Comparison of ENCODE assay signal across 12 mouse cellular contexts in genomic region chr17:56401051-56401521, GRCm38 (mm10).
DNase-seq lines count a peak whose midpoint lies in the region; ATAC-seq lines count a peak whose summit lies in the region.
"Had no signal": no experiment of that assay in that cellular context is flagged by ENCODE, and none has a peak within 500 bp of the region (broad histone marks: within the 10 kb centered on the region; RNA-seq: fewer than 3 reads in every experiment).

No protein-coding gene starts in this region.

- H3K9me3 ChIP-seq in heart, embryonic 11.5 days (replicated peaks; ENCODE audit: control insufficient read depth, low read length), result no peaks in the 10 kb centered on the region
- no peaks in the 10 kb centered on the region for H3K9me3 ChIP-seq in liver, embryonic 11.5 days (ENCODE audit: control insufficient read depth, low read length)

- no peak for ATAC-seq in heart, embryonic 11.5 days (replicated peaks; ENCODE audit: insufficient number of reproducible peaks, low FRiP score, low TSS enrichment)
- no peak for ATAC-seq in liver, embryonic 11.5 days (replicated peaks; ENCODE audit: low FRiP score)
- ATAC-seq: Patski had no signal

- peaks cover 44% of the 10 kb centered on the region for H3K36me3 ChIP-seq in heart, embryonic 11.5 days (ENCODE audit: control insufficient read depth, insufficient read depth, low read length)
- peaks cover 36% of the 10 kb centered on the region for H3K36me3 ChIP-seq in liver, embryonic 11.5 days (ENCODE audit: control insufficient read depth, insufficient read depth, low read length)

- H3K4me1 ChIP-seq in heart, embryonic 11.5 days (ENCODE audit: control insufficient read depth, insufficient read depth, low read length), result no peaks in the 10 kb centered on the region
- H3K4me1 ChIP-seq in liver, embryonic 11.5 days (replicated peaks; ENCODE audit: control insufficient read depth, insufficient read depth, low read length), result peaks cover 6% of the 10 kb centered on the region

- peak; percentile 93 for DNase-seq in heart, adult 11 months
- DNase-seq in left cerebral cortex, postnatal 4 days, result peak; percentile 50
- DNase-seq in left cerebral cortex, adult 9 months (ENCODE audit: low spot score in 2 of 2), result no peak
- DNase-seq in cerebellum, adult 9-11 months, result peak; percentile 79
- DNase-seq in skeletal muscle tissue, adult 2 months (ENCODE audit: low read depth, low spot score), result peak; percentile 68
- DNase-seq in thymus, adult 18-20 months, result no peak
- DNase-seq in liver, embryonic 11.5 days (ENCODE audit: low spot score), result no peak
- DNase-seq: gastrocnemius, postnatal 14 days; lung, embryonic 14.5 days had no signal

- 94% methylated on average over 4 of the region's 4 CpGs for WGBS in heart, embryonic 11.5 days (ENCODE audit: insufficient replicate concordance)
- 89% methylated on average over 4 of the region's 4 CpGs for WGBS in liver, embryonic 11.5 days

- no peak overlapping the region for H3K27ac ChIP-seq in heart, embryonic 11.5 days (ENCODE audit: low read depth, low read length)
- no peak overlapping the region for H3K27ac ChIP-seq in liver, embryonic 11.5 days (ENCODE audit: low read depth, low read length)

- H3K4me2 ChIP-seq in heart, embryonic 11.5 days, result no peak overlapping the region
- H3K4me2 ChIP-seq in liver, embryonic 11.5 days, result no peak overlapping the region
- H3K4me2 ChIP-seq: lung, embryonic 14.5 days had no signal

- intact Hi-C loops in left cerebral cortex, postnatal 4 days (cut with DNase I), result no loop called here

- no peak overlapping the region for H3K4me3 ChIP-seq in heart, embryonic 11.5 days (ENCODE audit: low read depth, low read length)
- no peak overlapping the region for H3K4me3 ChIP-seq in liver, embryonic 11.5 days (ENCODE audit: low read depth, low read length)
- H3K4me3 ChIP-seq: erythroblast, embryonic 14.5 days had no signal

- no peak overlapping the region for H3K9ac ChIP-seq in heart, embryonic 11.5 days (ENCODE audit: low read depth, low read length)
- no peak overlapping the region for H3K9ac ChIP-seq in liver, embryonic 11.5 days (ENCODE audit: low read depth, low read length)
- H3K9ac ChIP-seq: lung, embryonic 14.5 days had no signal

- H3K27me3 ChIP-seq in heart, embryonic 11.5 days (ENCODE audit: control insufficient read depth, insufficient read depth, low read length), result no peaks in the 10 kb centered on the region
- H3K27me3 ChIP-seq in liver, embryonic 11.5 days (replicated peaks; ENCODE audit: control insufficient read depth, insufficient read depth, low read length), result no peaks in the 10 kb centered on the region
- H3K27me3 ChIP-seq: Patski had no signal

Comparison
In these comparisons a context has a peak if more than half of its experiments do, and no peak if none do; other contexts are left out.
1. DNase-seq: peak in heart, adult 11 months (single experiment), left cerebral cortex, postnatal 4 days (single experiment), cerebellum, adult 9-11 months (single experiment) and skeletal muscle tissue, adult 2 months (single experiment); none in left cerebral cortex, adult 9 months (0 of 2), thymus, adult 18-20 months (0 of 2) and liver, embryonic 11.5 days (single experiment).